Mouse (Mus musculus) thymus, adult 2 months (tissue): ENCODE results near the gene AW209491. TPM values are rescaled to one million over a fixed set of nuclear protein-coding genes. Genes with fewer than 3 reads are reported as not detected.

Experiments used
- DNase-seq: peaks from one replicate; pipeline ENCODE4 v3.0.0; 2021
- H3K27ac ChIP-seq: fragments of 200-500 bp; 2 replicates; pipeline ENCODE4 v1.5.1; 2012; ENCODE audit warnings: low read length, control low read depth; ENCODE audit not compliant: control insufficient read depth, insufficient read depth
- H3K27me3 ChIP-seq: fragments of 200-500 bp; 2 replicates; pipeline ENCODE4 v1.6.1; 2012; ENCODE audit warnings: mild to moderate bottlenecking, low read length, moderate library complexity, mixed read lengths; ENCODE audit not compliant: control insufficient read depth, insufficient read depth
- H3K36me3 ChIP-seq: fragments of 200-500 bp; 2 replicates; pipeline ENCODE4 v1.6.1; 2012; ENCODE audit warnings: mild to moderate bottlenecking, low read length, moderate library complexity; ENCODE audit not compliant: control insufficient read depth, insufficient read depth
- H3K4me1 ChIP-seq: fragments of 200-500 bp; replicated peaks from 2 replicates; pipeline ENCODE4 v1.6.1; 2012; ENCODE audit warnings: low read length; ENCODE audit not compliant: control insufficient read depth, insufficient read depth
- H3K4me3 ChIP-seq: fragments of 200-500 bp; 2 replicates; pipeline ENCODE4 v1.5.1; 2012; ENCODE audit warnings: mild to moderate bottlenecking, low read length, control low read depth, moderate library complexity; ENCODE audit not compliant: control insufficient read depth, insufficient read depth
- CTCF ChIP-seq: fragments of 200-500 bp; IDR thresholded peaks from 2 replicates; pipeline ENCODE4 v1.5.1; 2012; ENCODE audit warnings: mild to moderate bottlenecking, control low read depth, low read length, moderate library complexity, borderline replicate concordance; ENCODE audit not compliant: control insufficient read depth, poor library complexity, insufficient read depth; ENCODE audit errors: extremely low read depth
- POLR2A ChIP-seq: fragments of 200-500 bp; IDR thresholded peaks from 2 replicates; pipeline ENCODE4 v1.6.1; 2012; ENCODE audit warnings: mild to moderate bottlenecking, low read length, control low read depth, moderate library complexity; ENCODE audit not compliant: control insufficient read depth, poor library complexity, insufficient read depth; ENCODE audit errors: extremely low read depth
- WGBS: fragments of 180-500 bp; shearing (Covaris S2); methylation state at CpG from one replicate; pipeline ENCODE4 v1.1.7; 2018; 5-methylcytosine and 5-hydroxymethylcytosine counted together
- polyA plus RNA-seq: library from polyadenylated mRNA; depleted of rRNA; stranded (reverse); fragments of >200 nt; gene quantifications from 2 replicates; pipeline ENCODE4 v1.2.3, GENCODE M21; 2012; rRNA removed

Gene AW209491
- polyA plus RNA-seq, result 3.5 and 4.7 TPM in 2 replicates

GRCm38 (mm10) chr13:14629726-14630641 is at the start of gene AW209491:
Gene AW209491 (plus strand): TSS chr13:14630154.
- Histone ChIP-seq H3K4me1 (peaks cover 6% of the 10 kb centered on the region; the same call in 1 of the 2 replicates), H3K4me3 (peak within 1 kb of the TSS; percentile 71), H3K27ac (no peak within 1 kb of the TSS), H3K27me3 (no peaks in the 10 kb centered on the region), H3K36me3 (peaks cover 16% of the 10 kb centered on the region)
- WGBS, result 2% methylated on average over 29 of the region's 29 CpGs
- DNase-seq, result peak; percentile 93
- TF ChIP-seq CTCF, result peak; percentile 25; the same call in 1 of the 2 replicates
- peak; percentile 49; the same call in 1 of the 2 replicates for TF ChIP-seq POLR2A

GRCm38 (mm10) chr13:14580392-14580791 is 49.6 kb upstream of the AW209491 start:
- TF ChIP-seq POLR2A (no peak), CTCF (no peak)
- DNase-seq, result no peak
- H3K27ac ChIP-seq, result no peak overlapping the region
- H3K4me1 ChIP-seq, result no peaks in the 10 kb centered on the region
- H3K27me3 ChIP-seq, result no peaks in the 10 kb centered on the region
- H3K36me3 ChIP-seq, result no peaks in the 10 kb centered on the region
- no peak overlapping the region for H3K4me3 ChIP-seq
- 81% methylated on average over 3 of the region's 3 CpGs for WGBS

- Histone ChIP-seq H3K4me3 (no peak overlapping the region), H3K4me1 (no peaks in the 10 kb centered on the region), H3K27me3 (no peaks in the 10 kb centered on the region), H3K27ac (no peak overlapping the region), H3K36me3 (no peaks in the 10 kb centered on the region)
- no peak for DNase-seq
- TF ChIP-seq POLR2A (no peak), CTCF (no peak)
- 93% methylated on average over 2 of the region's 2 CpGs for WGBS
Measured at GRCm38 (mm10) chr13:14602744-14603143, 27.2 kb upstream of the AW209491 start.

GRCm38 (mm10) chr13:14607616-14608015 is 22.3 kb upstream of the AW209491 start:
- H3K4me1 ChIP-seq, result no peaks in the 10 kb centered on the region
- no peak for DNase-seq
- H3K36me3 ChIP-seq, result peaks cover 7% of the 10 kb centered on the region; the same call in 1 of the 2 replicates
- no peak overlapping the region for H3K4me3 ChIP-seq
- H3K27me3 ChIP-seq, result no peaks in the 10 kb centered on the region
- no peak overlapping the region for H3K27ac ChIP-seq
- no peak for TF ChIP-seq CTCF
- TF ChIP-seq POLR2A, result no peak

- peak overlapping the region; percentile 22; the same call in 1 of the 2 replicates for H3K27ac ChIP-seq
- WGBS, result 7% methylated on average over 10 of the region's 10 CpGs
- no peak for TF ChIP-seq CTCF
- TF ChIP-seq POLR2A, result no peak
- no peaks in the 10 kb centered on the region for H3K27me3 ChIP-seq
- DNase-seq, result no peak
- peak overlapping the region; percentile 90 for H3K4me3 ChIP-seq
- H3K4me1 ChIP-seq, result no peaks in the 10 kb centered on the region
- peaks cover 17% of the 10 kb centered on the region for H3K36me3 ChIP-seq
Measured at GRCm38 (mm10) chr13:14612463-14612862, 17.5 kb upstream of the AW209491 start.

GRCm38 (mm10) chr13:14612926-14613529 is 16.9 kb upstream of the AW209491 start, which contains the start of the genes Mrpl32 and Psma2:
Gene Mrpl32 (minus strand): TSS chr13:14613165.
Gene Psma2 (plus strand): TSS chr13:14613240.
- DNase-seq, result peak; percentile 97
- H3K36me3 ChIP-seq, result peaks cover 21% of the 10 kb centered on the region
- H3K4me3 ChIP-seq, result peak within 1 kb of the TSS; percentile 98
- no peaks in the 10 kb centered on the region for H3K27me3 ChIP-seq
- WGBS, result under 1% methylated on average over 42 of the region's 42 CpGs
- TF ChIP-seq POLR2A, result peak; percentile 67
- TF ChIP-seq CTCF, result peak; percentile 45; the same call in 1 of the 2 replicates
- H3K27ac ChIP-seq, result peak within 1 kb of the TSS; percentile 85
- no peaks in the 10 kb centered on the region for H3K4me1 ChIP-seq
